ENCODE assay signal across 14 mouse cellular contexts in the genomic region with DNA sequence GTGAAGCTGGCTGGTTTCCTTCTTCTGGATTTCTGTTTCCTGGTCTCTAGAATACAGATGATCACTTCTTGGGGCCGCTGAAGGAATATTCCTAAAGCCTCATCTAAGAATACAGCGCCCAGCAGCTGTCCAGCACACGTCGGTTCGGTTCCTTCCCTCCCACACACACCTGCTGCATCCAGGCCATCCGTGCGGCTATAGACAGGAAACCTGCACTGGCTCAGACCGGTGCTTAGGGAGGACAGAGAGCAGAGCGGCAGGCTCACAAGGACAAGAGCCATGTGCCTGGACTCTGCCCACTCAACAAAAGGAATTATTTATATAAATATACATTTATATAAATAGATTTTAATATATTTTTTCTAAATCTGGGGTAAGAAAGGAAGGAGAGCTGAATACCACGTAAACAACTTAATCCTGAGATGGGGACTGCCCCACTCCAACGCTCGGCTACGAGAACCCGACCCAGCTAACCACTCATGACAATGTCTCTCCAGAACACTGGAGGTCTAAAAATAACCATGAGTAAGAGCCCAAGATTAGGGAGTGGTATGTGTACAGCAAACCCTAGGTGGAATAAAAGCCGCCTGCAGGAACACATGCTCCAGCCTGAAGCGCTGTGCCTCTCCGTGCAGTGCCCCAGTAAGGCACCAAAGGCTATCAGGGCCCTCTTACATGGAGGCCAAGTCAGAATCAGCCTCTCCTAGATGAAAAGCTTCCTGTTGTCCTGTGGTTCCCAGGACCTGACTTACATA. TPM values are rescaled to one million over a fixed set of nuclear protein-coding genes. Genes with fewer than 3 reads are reported as not detected.
DNase-seq lines count a peak whose midpoint lies in the region; ATAC-seq and TF ChIP-seq lines count a peak whose summit lies in the region.
"Had no signal": no experiment of that assay in that cellular context is flagged by ENCODE, and none has a peak within 500 bp of the region (broad histone marks: within the 10 kb centered on the region; RNA-seq: fewer than 3 reads in every experiment).

No protein-coding gene starts in this region.

- H3K4me1 ChIP-seq in lung, embryonic 14.5 days (ENCODE audit: insufficient read depth): no peaks in the 10 kb centered on the region
- peaks cover 14% of the 10 kb centered on the region for H3K4me1 ChIP-seq in heart, embryonic 10.5 days
- H3K4me1 ChIP-seq in forebrain, embryonic 11.5 days (replicated peaks; ENCODE audit: control insufficient read depth, insufficient read depth, low read length): no peaks in the 10 kb centered on the region
- H3K4me1 ChIP-seq: embryonic facial prominence, embryonic 15.5 days; hindbrain, embryonic 10.5 days; limb, embryonic 13.5 days had no signal

- no peak overlapping the region for H3K4me3 ChIP-seq in lung, embryonic 14.5 days (ENCODE audit: low read depth, low read length)
- peak overlapping the region; percentile 18 for H3K4me3 ChIP-seq in heart, embryonic 10.5 days
- H3K4me3 ChIP-seq in forebrain, embryonic 11.5 days (ENCODE audit: low read depth, low read length): no peak overlapping the region
- H3K4me3 ChIP-seq: embryonic facial prominence, embryonic 15.5 days; hindbrain, embryonic 10.5 days; limb, embryonic 13.5 days had no signal

- H3K4me2 ChIP-seq in lung, embryonic 14.5 days: no peak overlapping the region
- no peak overlapping the region for H3K4me2 ChIP-seq in forebrain, embryonic 11.5 days (ENCODE audit: low read depth, low read length, severe bottlenecking)
- H3K4me2 ChIP-seq: embryonic facial prominence, embryonic 15.5 days; limb, embryonic 13.5 days had no signal

- WGBS in lung, embryonic 14.5 days: 77% methylated on average over 17 of the region's 17 CpGs
- WGBS in heart, embryonic 10.5 days: 55% methylated on average over 17 of the region's 17 CpGs
- 94% methylated on average over 17 of the region's 17 CpGs for WGBS in forebrain, embryonic 11.5 days

- H3K27ac ChIP-seq in lung, embryonic 14.5 days (ENCODE audit: low read depth): peak overlapping the region; percentile 30; the same call in 1 of the 2 replicates
- peak overlapping the region; percentile 80 for H3K27ac ChIP-seq in heart, embryonic 10.5 days
- H3K27ac ChIP-seq in forebrain, embryonic 11.5 days (ENCODE audit: low read depth, low read length): no peak overlapping the region
- H3K27ac ChIP-seq: embryonic facial prominence, embryonic 15.5 days; hindbrain, embryonic 10.5 days; limb, embryonic 13.5 days had no signal

- H3K27me3 ChIP-seq in lung, embryonic 14.5 days (ENCODE audit: insufficient read depth, low read length): no peaks in the 10 kb centered on the region
- no peaks in the 10 kb centered on the region for H3K27me3 ChIP-seq in heart, embryonic 10.5 days (ENCODE audit: insufficient read depth, poor library complexity, severe bottlenecking)
- H3K27me3 ChIP-seq in forebrain, embryonic 11.5 days (ENCODE audit: control insufficient read depth, insufficient read depth, low read length): no peaks in the 10 kb centered on the region
- H3K27me3 ChIP-seq: embryonic facial prominence, embryonic 15.5 days; limb, embryonic 13.5 days; megakaryocyte, embryonic 14.5 days had no signal

- ATAC-seq in lung, embryonic 14.5 days (ENCODE audit: insufficient read depth): no peak
- ATAC-seq in inflammation-experienced regulatory T-cells, adult 6 months: peak; percentile 83
- no peak for ATAC-seq in forebrain, embryonic 11.5 days (replicated peaks; ENCODE audit: low FRiP score)
- no peak for ATAC-seq in cerebellum, adult (ENCODE audit: insufficient number of reproducible peaks, low FRiP score, low TSS enrichment)

- DNase-seq in lung, embryonic 14.5 days: no peak
- DNase-seq in lung, postnatal 10 days: no peak
- DNase-seq in heart, embryonic 10.5 days (ENCODE audit: low spot score): no peak
- DNase-seq in forebrain, embryonic 11.5 days (ENCODE audit: low spot score): no peak
- DNase-seq in frontal cortex, postnatal 10 days (ENCODE audit: low spot score in 2 of 2): no peak
- DNase-seq: cerebellum, postnatal 14 days; spleen, adult 18-20 months; thymus, adult 2 months had no signal

- 0 out of 2 replicates have a peak, but pooled peaks cover 4% of the 10 kb centered on the region for H3K36me3 ChIP-seq in lung, embryonic 14.5 days (ENCODE audit: insufficient read depth)
- H3K36me3 ChIP-seq in heart, embryonic 10.5 days: peaks cover 35% of the 10 kb centered on the region
- no peaks in the 10 kb centered on the region for H3K36me3 ChIP-seq in forebrain, embryonic 11.5 days (ENCODE audit: control insufficient read depth, insufficient read depth, low read length)

- H3K9me3 ChIP-seq in lung, embryonic 14.5 days (ENCODE audit: low read depth, low read length): no peaks in the 10 kb centered on the region
- 0 out of 2 replicates have a peak, but pooled peaks cover 4% of the 10 kb centered on the region for H3K9me3 ChIP-seq in heart, embryonic 10.5 days
- no peaks in the 10 kb centered on the region for H3K9me3 ChIP-seq in forebrain, embryonic 11.5 days (ENCODE audit: control insufficient read depth, low read length)
- H3K9me3 ChIP-seq: embryonic facial prominence, embryonic 15.5 days; hindbrain, embryonic 10.5 days had no signal

- no peak for TF ChIP-seq CTCF in lung, embryonic 14.5 days (IDR thresholded peaks at IDR 0.05; ENCODE audit: low read depth)

- H3K9ac ChIP-seq in lung, embryonic 14.5 days: no peak overlapping the region
- no peak overlapping the region for H3K9ac ChIP-seq in forebrain, embryonic 11.5 days (ENCODE audit: low read length)
- H3K9ac ChIP-seq: embryonic facial prominence, embryonic 15.5 days; limb, embryonic 13.5 days had no signal

RNA-seq across cellular contexts. Expression of a gene that starts 26.8 kb away (rescaled TPM):
- polyA plus RNA-seq in lung, embryonic 14.5 days (2014; fragmentation: Nextera tagmentation; extraction: Ambion mirVana): 33.8 and 36.5 TPM in 2 replicates
- polyA plus RNA-seq in heart, embryonic 10.5 days (2016; fragmentation: Nextera tagmentation; extraction: Ambion mirVana): 33.7 and 41.5 TPM in 2 replicates
- 100 to 1,000 TPM in 1 of 3 experiments, 10 to 100 TPM in 2; 79.3 to 111 (median 99.2) TPM for polyA plus RNA-seq in inflammation-experienced regulatory T-cells, adult 6 months (2017; shearing (Covaris generic))
- polyA plus RNA-seq in forebrain, embryonic 11.5 days (2014; fragmentation: Nextera tagmentation; extraction: Ambion mirVana): 26.2 and 27.8 TPM in 2 replicates

RNA-seq across cellular contexts. Expression of a gene that starts 53.4 kb away (rescaled TPM):
- 5.4 and 5.8 TPM in 2 replicates for polyA plus RNA-seq in lung, embryonic 14.5 days (2014; fragmentation: Nextera tagmentation; extraction: Ambion mirVana)
- 6.2 and 6.6 TPM in 2 replicates for polyA plus RNA-seq in heart, embryonic 10.5 days (2016; fragmentation: Nextera tagmentation; extraction: Ambion mirVana)
- polyA plus RNA-seq in inflammation-experienced regulatory T-cells, adult 6 months (2017; shearing (Covaris generic)): 10 to 100 TPM; 31.2 to 34.1 (median 31.3) TPM
- polyA plus RNA-seq in forebrain, embryonic 11.5 days (2014; fragmentation: Nextera tagmentation; extraction: Ambion mirVana): 1.3 and 1.5 TPM in 2 replicates

RNA-seq across cellular contexts. Expression of a gene that starts 58.1 kb away (rescaled TPM):
- polyA plus RNA-seq in lung, embryonic 14.5 days (2014; fragmentation: Nextera tagmentation; extraction: Ambion mirVana): 137 and 143 TPM in 2 replicates
- 139 and 252 TPM in 2 replicates for polyA plus RNA-seq in heart, embryonic 10.5 days (2016; fragmentation: Nextera tagmentation; extraction: Ambion mirVana)
- polyA plus RNA-seq in inflammation-experienced regulatory T-cells, adult 6 months (2017; shearing (Covaris generic)): under 1 TPM in 2 of 3 experiments, not detected in 1; 0.09 to 0.26 TPM
- polyA plus RNA-seq in forebrain, embryonic 11.5 days (2014; fragmentation: Nextera tagmentation; extraction: Ambion mirVana): 11.8 and 14.2 TPM in 2 replicates
